Mouse (Mus musculus): ENCODE results near the gene Ccdc194. TPM values are rescaled to one million over a fixed set of nuclear protein-coding genes. Genes with fewer than 3 reads are reported as not detected.

Gene Ccdc194
- polyA plus RNA-seq, 1 experiment, result 0.16 TPM

DNA sequence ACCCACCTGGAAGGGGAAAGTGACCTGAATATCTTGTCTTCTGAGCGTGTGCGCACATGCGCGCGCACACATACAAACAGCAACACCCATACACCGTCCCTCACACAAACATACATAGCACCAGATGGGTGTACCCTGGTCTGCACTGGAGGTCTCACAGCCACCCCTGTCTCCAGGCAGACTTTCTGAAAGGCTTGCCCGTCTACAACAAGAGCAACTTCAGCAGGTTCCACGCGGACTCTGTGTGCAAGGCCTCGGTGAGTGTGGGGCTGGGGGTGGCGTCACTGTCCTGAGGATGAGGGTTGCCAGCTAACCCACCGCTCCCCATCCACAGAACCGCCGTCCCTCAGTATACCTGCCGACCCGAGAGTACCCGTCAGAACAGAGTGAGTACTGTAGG, 53.6 kb downstream of the Ccdc194 start:
- Histone ChIP-seq H3K36me3 (replicated peaks; ENCODE audit: low read length) (peaks cover 64% of the 10 kb centered on the region), H3K27me3 (replicated peaks) (no peaks in the 10 kb centered on the region), H3K4me1 (peaks cover 53% of the 10 kb centered on the region), H3K4me3 (replicated peaks) (no peak overlapping the region), H3K9me3 (no peaks in the 10 kb centered on the region)
- TF ChIP-seq FLI1 (IDR thresholded peaks at IDR 0.05; ENCODE audit: low read length) (no peak), GATA1 (IDR thresholded peaks at IDR 0.05; ENCODE audit: borderline replicate concordance, low read length) (no peak)

DNA sequence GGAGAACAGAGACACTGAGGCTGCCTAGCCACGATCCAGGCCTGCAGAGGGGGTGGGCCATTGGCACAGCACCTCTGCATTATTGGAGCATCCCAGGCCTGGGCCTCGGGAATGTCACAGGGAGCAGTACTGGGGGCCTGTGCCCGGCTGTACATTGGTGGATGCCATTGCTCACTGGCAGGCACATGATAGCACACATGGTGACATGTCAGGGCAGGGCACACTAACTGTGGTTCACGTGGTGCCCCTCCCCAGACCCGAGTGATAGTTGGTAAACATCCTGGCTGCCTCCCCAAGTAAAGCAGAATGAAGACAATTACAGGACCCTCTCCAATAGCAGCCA, 54.6 kb downstream of the Ccdc194 start:
- Histone ChIP-seq H3K36me3 (replicated peaks; ENCODE audit: low read length) (peaks cover 73% of the 10 kb centered on the region), H3K27me3 (replicated peaks) (no peaks in the 10 kb centered on the region), H3K4me1 (peaks cover 52% of the 10 kb centered on the region), H3K9me3 (no peaks in the 10 kb centered on the region), H3K4me3 (replicated peaks) (peak overlapping the region; percentile 96)
- TF ChIP-seq FLI1 (IDR thresholded peaks at IDR 0.05; ENCODE audit: low read length) (no peak), GATA1 (IDR thresholded peaks at IDR 0.05; ENCODE audit: borderline replicate concordance, low read length) (no peak)

DNA sequence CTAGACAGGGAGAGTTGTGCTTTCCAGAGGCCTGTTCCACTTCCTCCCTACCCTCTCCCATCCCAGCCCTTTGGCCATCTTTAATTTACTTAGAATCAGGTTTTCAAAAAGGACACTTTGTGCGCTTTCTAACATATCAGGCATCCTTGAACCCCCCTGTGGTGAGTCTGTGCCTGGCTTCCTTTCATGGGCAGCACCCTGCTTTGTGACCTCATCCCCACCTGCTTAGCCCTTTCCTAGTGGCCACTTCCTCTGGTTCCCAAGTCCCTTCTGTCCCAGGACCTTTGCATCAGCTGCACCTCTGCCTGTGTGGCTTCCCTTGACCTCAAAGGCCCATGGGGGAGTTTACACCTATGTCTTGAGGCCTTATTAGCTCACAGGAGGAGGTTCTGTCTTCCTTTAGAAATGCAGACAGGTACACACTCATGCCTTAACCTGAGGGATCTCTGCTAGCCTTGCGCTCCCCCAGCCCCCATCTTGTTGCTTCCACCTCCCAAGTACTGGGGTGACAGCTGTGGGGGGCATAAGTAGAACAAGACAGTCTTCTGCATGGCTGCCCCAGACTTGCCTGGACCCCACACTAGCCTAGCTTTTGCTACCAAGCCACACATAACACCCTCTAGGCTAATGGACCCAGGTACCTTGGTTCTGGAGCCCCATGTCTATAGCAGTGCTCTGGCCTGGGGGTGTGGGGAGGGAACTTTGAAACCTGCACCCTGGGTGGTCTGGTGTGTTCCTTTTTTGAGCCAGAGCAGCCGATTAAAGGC, 55.2 kb downstream of the Ccdc194 start:
- peak overlapping the region; percentile 96 for H3K4me3 ChIP-seq (replicated peaks)
- H3K9me3 ChIP-seq, result no peaks in the 10 kb centered on the region
- H3K4me1 ChIP-seq, result peaks cover 52% of the 10 kb centered on the region

More for the DNA sequence above, 55.2 kb downstream of the Ccdc194 start:
- no peaks in the 10 kb centered on the region for H3K27me3 ChIP-seq (replicated peaks)
- TF ChIP-seq GATA1 (IDR thresholded peaks at IDR 0.05; ENCODE audit: borderline replicate concordance, low read length), result no peak
- TF ChIP-seq FLI1 (IDR thresholded peaks at IDR 0.05; ENCODE audit: low read length), result no peak
- peaks cover 70% of the 10 kb centered on the region for H3K36me3 ChIP-seq (replicated peaks; ENCODE audit: low read length)

Other genes with a start within 250 kb of the Ccdc194 start
- 136 and 255 TPM in 2 replicates for gene Use1, start 158.9 kb downstream of the Ccdc194 start, polyA plus RNA-seq (2012; ENCODE audit: insufficient read depth, low replicate concordance)
- 79.6 and 103 TPM in 2 replicates for gene Ocel1, start 154.4 kb downstream of the Ccdc194 start, polyA plus RNA-seq (2012; ENCODE audit: insufficient read depth, low replicate concordance)
- 20.8 and 45.4 TPM in 2 replicates for gene Nr2f6, start 143.8 kb downstream of the Ccdc194 start, polyA plus RNA-seq (2012; ENCODE audit: insufficient read depth, low replicate concordance)
- 0.06 TPM in 1 of 2 replicates, not detected in the other for gene Ushbp1, start 129.9 kb downstream of the Ccdc194 start, polyA plus RNA-seq (2012; ENCODE audit: insufficient read depth, low replicate concordance)
- gene Babam1, start 128.8 kb downstream of the Ccdc194 start, polyA plus RNA-seq (2012; ENCODE audit: insufficient read depth, low replicate concordance), result 62.3 and 94.3 TPM in 2 replicates
- 3.3 and 6.3 TPM in 2 replicates for gene Ankle1, start 119.7 kb downstream of the Ccdc194 start, polyA plus RNA-seq (2012; ENCODE audit: insufficient read depth, low replicate concordance)
- 8.9 and 22.6 TPM in 2 replicates for gene Abhd8, start 62.1 kb downstream of the Ccdc194 start, polyA plus RNA-seq (2012; ENCODE audit: insufficient read depth, low replicate concordance)
- gene Mrpl34, start 60.8 kb downstream of the Ccdc194 start, polyA plus RNA-seq (2012; ENCODE audit: insufficient read depth, low replicate concordance), result 206 and 242 TPM in 2 replicates
- gene Dda1, start 56.5 kb downstream of the Ccdc194 start, polyA plus RNA-seq (2012; ENCODE audit: insufficient read depth, low replicate concordance), result 346 and 1,390 TPM in 2 replicates
- 3.3 and 3.4 TPM in 2 replicates for gene Ano8, start 39.7 kb downstream of the Ccdc194 start, polyA plus RNA-seq (2012; ENCODE audit: insufficient read depth, low replicate concordance)
- gene Gtpbp3, start 37.6 kb downstream of the Ccdc194 start, polyA plus RNA-seq (2012; ENCODE audit: insufficient read depth, low replicate concordance), result 17.4 and 21.7 TPM in 2 replicates
- 4.0 and 6.0 TPM in 2 replicates for gene Plvap, start 14.0 kb downstream of the Ccdc194 start, polyA plus RNA-seq (2012; ENCODE audit: insufficient read depth, low replicate concordance)
- gene Bst2, start 11.7 kb upstream of the Ccdc194 start, polyA plus RNA-seq (2012; ENCODE audit: insufficient read depth, low replicate concordance), result 105 and 345 TPM in 2 replicates
- 199 and 226 TPM in 2 replicates for gene Mvb12a, start 17.2 kb upstream of the Ccdc194 start, polyA plus RNA-seq (2012; ENCODE audit: insufficient read depth, low replicate concordance)
- gene Tmem221, start 33.2 kb upstream of the Ccdc194 start, polyA plus RNA-seq (2012; ENCODE audit: insufficient read depth, low replicate concordance), result 1.3 TPM in 1 of 2 replicates, not detected in the other
- gene Nxnl1, start 40.9 kb upstream of the Ccdc194 start, polyA plus RNA-seq (2012; ENCODE audit: insufficient read depth, low replicate concordance), result not detected in 2 replicates
- 1.8 and 16.4 TPM in 2 replicates for gene Slc27a1, start 43.2 kb upstream of the Ccdc194 start, polyA plus RNA-seq (2012; ENCODE audit: insufficient read depth, low replicate concordance)
- gene Pgls, start 66.5 kb upstream of the Ccdc194 start, polyA plus RNA-seq (2012; ENCODE audit: insufficient read depth, low replicate concordance), result 330 and 634 TPM in 2 replicates
- gene Fam129c, start 71.9 kb upstream of the Ccdc194 start, polyA plus RNA-seq (2012; ENCODE audit: insufficient read depth, low replicate concordance), result 2.5 and 27.1 TPM in 2 replicates
- gene Colgalt1, start 85.3 kb upstream of the Ccdc194 start, polyA plus RNA-seq (2012; ENCODE audit: insufficient read depth, low replicate concordance), result 14.0 and 14.8 TPM in 2 replicates
- gene Unc13a, start 146.0 kb upstream of the Ccdc194 start, polyA plus RNA-seq (2012; ENCODE audit: insufficient read depth, low replicate concordance), result 8.9 and 10.8 TPM in 2 replicates
- 209 and 434 TPM in 2 replicates for gene Jak3, start 150.6 kb upstream of the Ccdc194 start, polyA plus RNA-seq (2012; ENCODE audit: insufficient read depth, low replicate concordance)
- gene Insl3, start 163.5 kb upstream of the Ccdc194 start, polyA plus RNA-seq (2012; ENCODE audit: insufficient read depth, low replicate concordance), result 241 and 376 TPM in 2 replicates
- 0.77 TPM in 1 of 2 replicates, not detected in the other for gene B3gnt3, start 176.1 kb upstream of the Ccdc194 start, polyA plus RNA-seq (2012; ENCODE audit: insufficient read depth, low replicate concordance)
- 48.6 and 69.2 TPM in 2 replicates for gene Fcho1, start 200.0 kb upstream of the Ccdc194 start, polyA plus RNA-seq (2012; ENCODE audit: insufficient read depth, low replicate concordance)

Measured in megakaryocyte, embryonic 14.5 days (primary cell).